Mouse (Mus musculus) left cerebral cortex, postnatal 36 days (tissue): ENCODE results near the gene Crybg3. TPM values are rescaled to one million over a fixed set of nuclear protein-coding genes. Genes with fewer than 3 reads are reported as not detected.
"Not testable (repeated sequence)": the region's sequence is repeated elsewhere in the genome, so short reads cannot be mapped to it uniquely, and the experiment has no call there.

Experiments
- DNase-seq, 2 experiments: peaks; one replicate each; pipeline ENCODE4 v3.0.0; 2021 to 2022; ENCODE audit warnings: low spot score in 2 of 2, mixed read lengths in 1 of 2
- intact Hi-C: fragments of 180-260 bp; cut with DNase I; formaldehyde crosslinking; loops from one replicate; pipeline ENCODE4 v1.15.1; 2025
- total RNA-seq, 2 experiments: library from RNA; stranded (reverse); gene quantifications; 2 replicates each; pipeline ENCODE4 v1.2.3; 2021

Crybg3 gene
- total RNA-seq, 2 experiments from 2014 or later: 3.2 to 5.4 TPM

GRCm38 (mm10) chr16:59477955-59478354 is 122.8 kb downstream of the Crybg3 start:
- intact Hi-C loops: no loop called here
- DNase-seq: no peak

- DNase-seq: peak; percentile 35 to 38
- intact Hi-C loops: loop anchor here (2.0 kb wide), 1 partner anchor 142 kb away; no protein-coding TSS in a partner anchor
Observed at GRCm38 (mm10) chr16:59474788-59475187, 126.0 kb downstream of the Crybg3 start.

GRCm38 (mm10) chr16:59472546-59472945 is 128.2 kb downstream of the Crybg3 start:
- no peak for DNase-seq
- intact Hi-C loops: no loop called here

GRCm38 (mm10) chr16:59471637-59472278 is 129.0 kb downstream of the Crybg3 start, which contains the start of gene Riox2:
TSS of gene Riox2 (plus strand) at chr16:59471775.
- intact Hi-C loops: no loop called here
- peak; percentile 78 to 82 for DNase-seq

- intact Hi-C loops: no loop called here
- no peak for DNase-seq
Observed at GRCm38 (mm10) chr16:59469846-59470245, 130.9 kb downstream of the Crybg3 start.

- DNase-seq: no peak
- intact Hi-C loops: no loop called here
Observed at GRCm38 (mm10) chr16:59463973-59464372, 136.8 kb downstream of the Crybg3 start.

- intact Hi-C loops: no loop called here
Observed at GRCm38 (mm10) chr16:59463567-59463966, 137.2 kb downstream of the Crybg3 start.

GRCm38 (mm10) chr16:59459259-59459861 is 141.4 kb downstream of the Crybg3 start:
- intact Hi-C loops, DNase-seq: not testable (repeated sequence)

More at GRCm38 (mm10) chr16:59463567-59463966, 137.2 kb downstream of the Crybg3 start:
- no peak for DNase-seq

- intact Hi-C loops: no loop called here
- DNase-seq: no peak
Observed at GRCm38 (mm10) chr16:59451813-59452212, 149.0 kb downstream of the Crybg3 start.

GRCm38 (mm10) chr16:59449092-59449491 is 151.7 kb downstream of the Crybg3 start:
- intact Hi-C loops: no loop called here
- DNase-seq: no peak

GRCm38 (mm10) chr16:59448181-59448580 is 152.6 kb downstream of the Crybg3 start:
- no peak for DNase-seq
- intact Hi-C loops: no loop called here

- intact Hi-C loops: no loop called here
- DNase-seq: no peak
Observed at GRCm38 (mm10) chr16:59444880-59445559, 155.8 kb downstream of the Crybg3 start.

Other genes with a start within 250 kb of the Crybg3 start
- gene Olfr209, start 237.0 kb downstream of the Crybg3 start, total RNA-seq: not detected
- under 1 TPM in 1 of 2 experiments, not detected in 1; 0.20 TPM for gene Gabrr3, start 193.6 kb downstream of the Crybg3 start, total RNA-seq
- 10 to 100 TPM; 12.9 to 14.5 TPM for gene Riox2, start 129.2 kb downstream of the Crybg3 start, total RNA-seq
- 10 to 100 TPM; 30.6 to 31.6 TPM for gene Arl6, start 38.4 kb upstream of the Crybg3 start, total RNA-seq